Mouse (Mus musculus) thymus, adult 18-20 months (tissue): ENCODE measurements around the gene Ap5s1.

Experiments used
- DNase-seq, 2 experiments: peaks; one replicate each; pipeline ENCODE4 v3.0.0; 2022; ENCODE audit warnings: mixed read lengths in 2 of 2

The Ap5s1 gene

GRCm38 (mm10) chr2:131206778-131207177 lies at the start of gene Ap5s1:
Gene Ap5s1, plus strand, starts transcription at chr2:131207078.
- DNase-seq = no peak

GRCm38 (mm10) chr2:131159491-131159910 lies 47.4 kb upstream of the Ap5s1 start:
- no peak for DNase-seq

- DNase-seq = peak; percentile 91 to 95
Measured at GRCm38 (mm10) chr2:131159938-131160581, 46.8 kb upstream of the Ap5s1 start, which contains the start of gene 1700037H04Rik. Gene 1700037H04Rik, minus strand, starts transcription at chr2:131160081.

DNA sequence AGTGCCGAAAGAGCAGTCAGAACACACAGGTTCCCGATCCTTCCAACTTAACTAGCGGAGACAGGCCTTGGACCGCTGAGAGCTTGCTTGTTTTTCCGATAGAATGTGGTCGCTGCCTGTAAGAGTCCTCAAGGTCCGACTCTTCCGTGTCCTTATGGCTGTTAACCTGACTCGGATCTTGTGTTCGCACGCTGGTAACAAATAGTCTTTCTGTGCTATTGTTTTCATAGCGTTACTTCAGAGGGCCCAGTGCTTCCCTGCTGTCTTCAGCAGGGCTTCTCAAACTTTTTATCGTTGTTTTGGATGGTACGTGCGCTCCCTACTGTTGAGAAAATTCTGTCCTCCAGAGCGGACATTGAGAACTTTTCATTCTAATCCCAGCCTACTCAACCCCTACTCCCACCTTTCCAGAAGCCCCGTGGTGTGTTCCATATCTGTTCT lies 46.2 kb upstream of the Ap5s1 start:
- DNase-seq = no peak

DNA sequence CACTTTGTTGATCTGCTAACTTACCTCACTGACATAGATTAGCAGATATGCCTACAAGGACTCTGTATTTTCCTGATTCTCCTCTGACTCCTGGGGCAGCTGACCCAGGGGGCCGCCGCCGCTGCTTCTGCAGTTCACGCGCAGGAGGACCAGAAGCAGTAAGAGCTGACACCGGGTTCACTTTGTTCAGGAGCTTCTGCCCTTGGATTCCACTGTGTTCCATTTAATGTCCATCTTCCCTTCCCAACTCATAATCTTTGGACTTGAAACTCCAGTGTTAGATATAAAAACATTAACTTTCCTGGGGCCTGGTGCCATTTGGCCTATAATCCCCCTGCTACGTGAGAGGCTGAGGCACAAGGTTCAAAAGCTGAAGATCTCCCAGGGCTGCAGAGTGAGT lies 43.0 kb upstream of the Ap5s1 start:
- no peak for DNase-seq

DNA sequence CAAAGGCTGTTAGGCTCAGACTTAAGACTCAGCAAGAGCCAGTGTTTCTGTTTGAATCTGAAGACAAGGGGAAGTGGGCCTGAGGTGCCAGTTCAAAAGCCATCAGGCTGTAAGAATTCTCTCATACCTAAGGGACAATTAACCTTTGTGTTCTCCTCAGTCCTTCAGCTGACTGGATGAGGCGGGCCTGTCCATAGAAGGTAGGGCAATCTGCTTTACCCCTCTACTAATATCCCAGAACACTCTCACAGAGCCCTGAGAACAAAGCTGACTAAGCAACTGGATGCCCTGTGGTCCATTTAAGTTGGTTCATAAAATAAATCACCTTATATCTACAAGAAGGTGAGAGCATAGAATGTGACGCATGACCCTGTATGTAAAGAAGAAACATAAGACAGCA lies 40.7 kb upstream of the Ap5s1 start:
- DNase-seq = no peak

DNA sequence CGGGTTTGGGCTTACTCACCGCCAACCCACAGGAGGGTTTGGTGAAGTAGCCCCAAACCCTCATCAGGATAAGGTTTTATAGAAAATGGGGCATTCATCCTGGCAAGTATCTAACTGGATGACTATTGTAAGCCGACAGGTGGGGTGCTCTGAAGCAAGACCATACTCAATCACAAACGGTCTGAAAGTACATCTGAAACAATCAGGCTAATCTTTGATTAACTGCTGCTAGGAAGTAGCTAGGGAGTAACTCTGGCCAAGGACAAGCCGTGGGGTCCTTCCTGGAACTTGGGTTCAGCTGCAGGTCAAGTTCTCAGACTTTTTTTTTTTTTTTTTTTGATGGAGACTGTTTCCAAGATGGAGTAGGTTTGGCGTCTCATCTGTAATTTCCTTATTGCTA lies 38.9 kb upstream of the Ap5s1 start:
- no peak for DNase-seq

DNA sequence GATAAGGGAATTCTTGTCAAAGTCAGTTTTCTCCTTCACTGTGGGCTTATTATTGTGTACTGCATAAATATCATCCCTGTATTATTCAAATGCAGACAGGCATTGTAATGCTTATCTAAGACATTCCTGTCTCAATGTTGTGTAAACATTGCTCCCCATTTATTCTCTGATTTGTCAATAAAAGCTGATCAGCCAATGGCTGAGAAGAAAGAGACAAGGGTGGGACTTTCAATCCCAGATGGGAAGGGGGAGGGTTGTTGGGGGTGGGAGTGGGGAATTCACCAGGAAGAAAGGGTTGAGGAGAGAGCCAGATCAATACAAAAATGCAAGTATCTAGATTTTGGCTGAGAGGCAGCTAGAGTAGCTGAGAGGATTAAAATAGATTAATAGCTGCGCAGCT lies 38.0 kb upstream of the Ap5s1 start:
- no peak for DNase-seq

DNA sequence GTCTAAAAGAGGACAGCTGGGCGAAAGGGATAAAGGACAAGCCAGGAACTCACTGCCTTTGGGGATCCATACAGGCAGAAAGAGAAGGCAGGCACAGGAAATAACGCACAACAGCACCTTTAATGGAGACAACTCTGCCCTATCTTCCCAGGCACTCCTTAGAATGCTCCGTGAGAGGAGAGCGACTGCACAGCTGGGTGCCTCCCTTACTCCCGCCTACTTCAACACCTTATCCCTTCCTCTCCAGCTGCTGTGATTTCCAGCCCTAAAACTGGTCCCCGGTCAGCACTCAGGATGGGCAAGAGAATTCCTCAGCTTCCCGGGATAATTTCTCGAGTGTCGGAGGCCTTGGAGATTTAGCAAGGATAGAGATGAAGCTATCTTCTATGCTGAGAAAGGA lies 35.9 kb upstream of the Ap5s1 start:
- DNase-seq = no peak

GRCm38 (mm10) chr2:131171401-131172104 lies 35.3 kb upstream of the Ap5s1 start:
- DNase-seq = peak; percentile 44 to 52

- DNase-seq = no peak
Measured at GRCm38 (mm10) chr2:131172322-131172721, 34.6 kb upstream of the Ap5s1 start.

GRCm38 (mm10) chr2:131174700-131175099 lies 32.2 kb upstream of the Ap5s1 start:
- peak in 1 of 2 experiments; percentile 38 for DNase-seq

GRCm38 (mm10) chr2:131175286-131175944 lies 31.5 kb upstream of the Ap5s1 start:
- no peak for DNase-seq

- DNase-seq = no peak
Measured at GRCm38 (mm10) chr2:131175945-131176309, 31.0 kb upstream of the Ap5s1 start.

DNA sequence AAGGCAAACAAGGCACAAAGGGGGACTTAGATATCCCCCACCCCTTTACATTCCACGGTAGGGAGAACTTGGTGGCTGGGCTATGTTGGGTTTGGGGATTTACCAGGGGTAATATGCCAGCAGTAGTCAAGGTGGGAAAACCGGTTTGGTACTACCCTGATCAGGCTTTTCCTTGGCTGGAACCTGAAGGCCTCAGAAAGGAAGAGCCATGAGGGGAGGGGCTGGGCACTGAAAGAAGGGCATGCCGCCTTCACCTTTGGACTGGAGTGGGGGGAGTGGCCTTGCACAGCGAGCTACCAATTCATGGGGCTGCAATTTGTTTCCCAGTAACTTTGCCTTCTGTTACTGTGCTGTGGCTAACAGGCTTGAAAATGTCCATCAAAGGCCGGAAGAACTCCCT lies 30.4 kb upstream of the Ap5s1 start:
- DNase-seq = no peak

GRCm38 (mm10) chr2:131177932-131178331 lies 28.9 kb upstream of the Ap5s1 start:
- no peak for DNase-seq

- no peak for DNase-seq
Measured at GRCm38 (mm10) chr2:131178828-131179245, 28.0 kb upstream of the Ap5s1 start.

DNA sequence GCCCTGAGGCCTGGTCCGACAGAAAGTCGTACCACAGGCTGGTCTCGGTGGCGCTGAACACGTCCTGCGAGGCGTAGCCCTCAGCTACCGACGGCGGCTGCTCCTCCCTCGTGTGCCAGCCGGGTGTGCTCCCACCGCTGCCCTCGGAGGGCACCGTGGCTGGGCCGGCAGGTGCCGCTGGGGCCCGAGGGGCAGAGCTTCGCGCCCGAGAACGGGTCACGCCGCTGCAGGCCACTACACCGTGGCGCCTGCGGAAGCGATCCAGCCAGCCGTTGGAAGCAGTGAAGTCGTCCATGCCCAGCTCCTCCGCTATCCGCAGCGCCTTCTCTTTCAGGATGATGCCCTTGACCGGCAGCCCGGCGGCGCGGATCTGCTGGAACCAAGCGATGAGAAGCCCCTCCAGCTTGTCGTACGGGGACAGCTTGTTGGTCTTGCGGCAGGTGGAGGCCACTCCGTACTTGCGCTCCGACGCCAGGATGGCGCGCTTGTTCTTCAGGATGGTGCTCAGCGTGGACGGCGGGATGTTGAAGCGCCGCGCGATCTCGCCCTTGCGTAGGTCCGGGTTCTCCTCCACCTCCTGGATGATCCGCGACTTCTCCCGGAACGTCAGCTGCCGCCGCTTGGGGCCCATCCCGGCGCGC lies 27.5 kb upstream of the Ap5s1 start:
- DNase-seq = no peak

- peak; percentile 45 to 48 for DNase-seq
Measured at GRCm38 (mm10) chr2:131179990-131180587, 26.8 kb upstream of the Ap5s1 start, which contains the start of gene Cenpb. Gene Cenpb, minus strand, starts transcription at chr2:131180067.

- no peak for DNase-seq
Measured at GRCm38 (mm10) chr2:131186343-131186742, 20.5 kb upstream of the Ap5s1 start.

- peak; percentile 75 to 79 for DNase-seq
Measured at GRCm38 (mm10) chr2:131186771-131187601, 19.9 kb upstream of the Ap5s1 start, which contains the start of the genes Cdc25b and Spef1. Gene Cdc25b, plus strand, starts transcription at chr2:131186949. Gene Spef1, minus strand, starts transcription at chr2:131187282.

DNA sequence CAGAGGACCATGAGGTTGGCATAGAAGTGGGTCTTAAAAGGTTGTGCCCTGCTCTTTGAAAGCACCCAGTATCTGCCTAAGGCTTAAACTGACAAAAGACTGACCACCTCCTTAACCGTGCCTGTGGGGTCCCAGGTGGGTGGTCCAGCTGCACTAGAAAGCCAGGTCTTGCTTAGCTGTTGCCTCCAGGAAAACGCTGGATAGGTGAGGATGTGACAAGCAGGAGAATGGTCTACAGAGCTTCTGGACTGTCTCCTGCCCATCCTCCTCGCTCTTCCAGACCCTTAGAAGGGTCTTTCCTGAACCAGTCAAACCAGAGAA lies 19.3 kb upstream of the Ap5s1 start:
- DNase-seq = no peak
